9 mouse cellular contexts compared by ENCODE assay signal in the genomic region with DNA sequence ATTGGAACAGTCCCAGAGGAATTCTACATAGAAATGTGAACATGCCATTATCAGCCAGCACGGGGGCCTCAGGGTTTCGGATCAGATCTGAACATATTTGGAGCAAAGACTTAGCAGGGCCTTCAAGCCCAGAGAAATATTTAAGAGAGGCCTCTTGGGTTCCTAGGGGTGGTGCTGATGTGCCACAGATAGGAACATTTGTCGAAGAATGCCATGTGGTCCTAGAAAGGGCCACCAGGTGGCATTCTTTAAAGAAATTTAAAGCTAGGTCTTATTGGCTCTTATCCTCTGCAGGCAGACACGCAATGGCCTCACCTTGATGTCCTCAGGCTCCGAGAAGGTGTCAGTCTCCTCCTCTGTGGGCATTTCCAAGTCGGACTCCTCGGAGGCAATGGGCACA. TPM values are rescaled to one million over a fixed set of nuclear protein-coding genes. Genes with fewer than 3 reads are reported as not detected.
A peak's percentile ranks its signal among the peaks of the same experiment; 100 is the strongest.
DNase-seq lines count a peak whose midpoint lies in the region; ATAC-seq lines count a peak whose summit lies in the region.
"Had no signal": no experiment of that assay in that cellular context is flagged by ENCODE, and none has a peak within 500 bp of the region (broad histone marks: within the 10 kb centered on the region; RNA-seq: fewer than 3 reads in every experiment).

No protein-coding gene starts in this region.

- DNase-seq in adrenal gland, postnatal 10 days = peak; percentile 51
- DNase-seq in adrenal gland, postnatal 4 days (ENCODE audit: low spot score in 2 of 2) = no peak
- DNase-seq in liver = peak; percentile 23
- peak; percentile 60 to 72 for DNase-seq in cerebellum, postnatal 14 days
- DNase-seq in kidney, postnatal 36 days = peak; percentile 20 to 54
- peak; percentile 53 for DNase-seq in retina, embryonic 14.5 days (ENCODE audit: low spot score)
- DNase-seq in forebrain, embryonic 10.5 days (ENCODE audit: extremely low spot score, low spot score) = no peak

- H3K4me3 ChIP-seq in liver, embryonic 12.5 days = no peak overlapping the region
- H3K4me3 ChIP-seq in forebrain, embryonic 10.5 days = no peak overlapping the region
- H3K4me3 ChIP-seq: megakaryocyte, embryonic 14.5 days had no signal

- 44% methylated on average over 7 of the region's 7 CpGs for WGBS in liver, embryonic 12.5 days (ENCODE audit: insufficient replicate concordance)
- WGBS in forebrain, embryonic 10.5 days = 71% methylated on average over 7 of the region's 7 CpGs

- H3K9me3 ChIP-seq in liver, embryonic 12.5 days (replicated peaks) = no peaks in the 10 kb centered on the region
- H3K9me3 ChIP-seq in forebrain, embryonic 10.5 days = no peaks in the 10 kb centered on the region

- ATAC-seq in liver, embryonic 12.5 days = no peak

- peaks cover 11% of the 10 kb centered on the region for H3K4me1 ChIP-seq in liver, embryonic 12.5 days
- peaks cover 43% of the 10 kb centered on the region for H3K4me1 ChIP-seq in forebrain, embryonic 10.5 days

- H3K9ac ChIP-seq in liver, embryonic 12.5 days = no peak overlapping the region

- H3K27ac ChIP-seq in liver, embryonic 12.5 days = no peak overlapping the region
- H3K27ac ChIP-seq in forebrain, embryonic 10.5 days = no peak overlapping the region

- no peaks in the 10 kb centered on the region for H3K36me3 ChIP-seq in liver, embryonic 12.5 days
- no peaks in the 10 kb centered on the region for H3K36me3 ChIP-seq in forebrain, embryonic 10.5 days (replicated peaks)

- H3K27me3 ChIP-seq in liver, embryonic 12.5 days (replicated peaks) = peaks cover 7% of the 10 kb centered on the region
- no peaks in the 10 kb centered on the region for H3K27me3 ChIP-seq in forebrain, embryonic 10.5 days (ENCODE audit: poor library complexity, severe bottlenecking)

- H3K4me2 ChIP-seq in liver, embryonic 12.5 days = no peak overlapping the region

RNA-seq across cellular contexts. Expression of a gene that starts 15.1 kb away (rescaled TPM):
- total RNA-seq in adrenal gland, postnatal 10 days (2021) = 10 to 100 TPM; 10.9 to 11.6 TPM
- total RNA-seq in adrenal gland, postnatal 4 days (2021) = 1 to 10 TPM; 2.8 to 5.2 TPM
- 4.2 and 5.3 TPM in 2 replicates for polyA plus RNA-seq in liver, embryonic 12.5 days (2016; fragmentation: Nextera tagmentation; extraction: Ambion mirVana)
- polyA plus RNA-seq in forebrain, embryonic 10.5 days (2016; fragmentation: Nextera tagmentation; extraction: Ambion mirVana) = 0.82 and 1.2 TPM in 2 replicates

RNA-seq across cellular contexts. Expression of a gene that starts 23.4 kb away (rescaled TPM):
- total RNA-seq in adrenal gland, postnatal 10 days (2021) = 10 to 100 TPM in 1 of 2 experiments, 1 to 10 TPM in 1; 2.0 to 13.3 TPM
- 1 to 10 TPM; 1.0 to 3.0 TPM for total RNA-seq in adrenal gland, postnatal 4 days (2021)
- polyA plus RNA-seq in liver, embryonic 12.5 days (2016; fragmentation: Nextera tagmentation; extraction: Ambion mirVana) = 0.02 TPM in 1 of 2 replicates, not detected in the other
- polyA plus RNA-seq in forebrain, embryonic 10.5 days (2016; fragmentation: Nextera tagmentation; extraction: Ambion mirVana) = 0.07 TPM in 1 of 2 replicates, not detected in the other

RNA-seq across cellular contexts. Expression of a gene that starts 28.0 kb away (rescaled TPM):
- total RNA-seq in adrenal gland, postnatal 10 days (2021) = not detected
- under 1 TPM in 1 of 2 experiments, not detected in 1; 0.37 TPM for total RNA-seq in adrenal gland, postnatal 4 days (2021)
- polyA plus RNA-seq in liver, embryonic 12.5 days (2016; fragmentation: Nextera tagmentation; extraction: Ambion mirVana) = not detected in 2 replicates
- not detected in 2 replicates for polyA plus RNA-seq in forebrain, embryonic 10.5 days (2016; fragmentation: Nextera tagmentation; extraction: Ambion mirVana)

RNA-seq across cellular contexts. Expression of a gene that starts 35.6 kb away (rescaled TPM):
- 1 to 10 TPM in 1 of 2 experiments, not detected in 1; 1.2 TPM for total RNA-seq in adrenal gland, postnatal 10 days (2021)
- not detected for total RNA-seq in adrenal gland, postnatal 4 days (2021)
- not detected in 2 replicates for polyA plus RNA-seq in liver, embryonic 12.5 days (2016; fragmentation: Nextera tagmentation; extraction: Ambion mirVana)
- not detected in 2 replicates for polyA plus RNA-seq in forebrain, embryonic 10.5 days (2016; fragmentation: Nextera tagmentation; extraction: Ambion mirVana)

RNA-seq across cellular contexts. Expression of a gene that starts 53.2 kb away (rescaled TPM):
- under 1 TPM; 0.15 to 0.33 TPM for total RNA-seq in adrenal gland, postnatal 10 days (2021)
- total RNA-seq in adrenal gland, postnatal 4 days (2021) = under 1 TPM; 0.25 to 0.34 TPM
- polyA plus RNA-seq in liver, embryonic 12.5 days (2016; fragmentation: Nextera tagmentation; extraction: Ambion mirVana) = 0.57 and 0.83 TPM in 2 replicates
- polyA plus RNA-seq in forebrain, embryonic 10.5 days (2016; fragmentation: Nextera tagmentation; extraction: Ambion mirVana) = 0.15 TPM in 2 replicates

Comparison
In these comparisons a context has a peak if more than half of its experiments do, and no peak if none do; other contexts are left out.
1. DNase-seq: peak in adrenal gland, postnatal 10 days (single experiment), liver (single experiment), cerebellum, postnatal 14 days (2 of 2), kidney, postnatal 36 days (2 of 2) and retina, embryonic 14.5 days (single experiment); none in adrenal gland, postnatal 4 days (0 of 2) and forebrain, embryonic 10.5 days (single experiment).